Mouse (Mus musculus) lung, embryonic 16.5 days (tissue): ENCODE results near the gene Hdac9. TPM values are rescaled to one million over a fixed set of nuclear protein-coding genes. Genes with fewer than 3 reads are reported as not detected.

Experiments used
- ATAC-seq: fragments of 200-750 bp; cut with Nextera tagmentation; 2 replicates; pipeline ENCODE4 v1.8.0; 2017; ENCODE audit warnings: low read depth, mild to moderate bottlenecking, moderate library complexity
- H3K27ac ChIP-seq: fragments of 300-500 bp; sonication (generic); 2 replicates; pipeline ENCODE4 v1.5.1; 2014; ENCODE audit warnings: mild to moderate bottlenecking, control low read depth, low read length
- H3K27me3 ChIP-seq: fragments of 300-500 bp; sonication (generic); 2 replicates; pipeline ENCODE4 v1.6.1; 2014; ENCODE audit warnings: low read depth, low read length, mixed read lengths; ENCODE audit not compliant: control insufficient read depth, insufficient read depth
- H3K36me3 ChIP-seq: fragments of 300-500 bp; sonication (generic); 2 replicates; pipeline ENCODE4 v1.6.1; 2014; ENCODE audit warnings: low read length; ENCODE audit not compliant: control insufficient read depth, insufficient read depth
- H3K4me1 ChIP-seq: fragments of 300-500 bp; sonication (generic); replicated peaks from 2 replicates; pipeline ENCODE4 v1.6.1; 2014; ENCODE audit warnings: low read length, mixed read lengths; ENCODE audit not compliant: control insufficient read depth, insufficient read depth
- H3K4me2 ChIP-seq: fragments of 300-500 bp; sonication (generic); 2 replicates; pipeline ENCODE4 v1.6.1; 2014; ENCODE audit warnings: low read depth, low read length, control low read depth
- H3K4me3 ChIP-seq: fragments of 300-500 bp; sonication (generic); 2 replicates; pipeline ENCODE4 v1.5.1; 2014; ENCODE audit warnings: mild to moderate bottlenecking, low read length, control low read depth
- H3K9ac ChIP-seq: fragments of 300-500 bp; sonication (generic); 2 replicates; pipeline ENCODE4 v1.6.1; 2014; ENCODE audit warnings: low read length, control low read depth
- H3K9me3 ChIP-seq: fragments of 300-500 bp; sonication (generic); 2 replicates; pipeline ENCODE4 v1.6.1; 2016; ENCODE audit warnings: low read length; ENCODE audit not compliant: control insufficient read depth
- WGBS: fragments of 180-500 bp; shearing (Covaris S2); extraction: QIAGEN DNeasy Blood & Tissue Kit; methylation state at CpG from one replicate; pipeline ENCODE4 v1.1.7; 2014; 5-methylcytosine and 5-hydroxymethylcytosine counted together
- polyA plus RNA-seq: library from polyadenylated mRNA; unstranded; fragments of >200 nt; fragmentation: Nextera tagmentation; extraction: Ambion mirVana; gene quantifications from 2 replicates; pipeline ENCODE4 v1.2.1, GENCODE M21; 2015

The Hdac9 gene
- polyA plus RNA-seq, 1 experiment from 2014 or later = 5.9 TPM

GRCm38 (mm10) chr12:34795487-34795886, 121.4 kb downstream of the Hdac9 start:
- ATAC-seq = peak; percentile 56
- 30% methylated on average over 4 of the region's 4 CpGs for WGBS

DNA sequence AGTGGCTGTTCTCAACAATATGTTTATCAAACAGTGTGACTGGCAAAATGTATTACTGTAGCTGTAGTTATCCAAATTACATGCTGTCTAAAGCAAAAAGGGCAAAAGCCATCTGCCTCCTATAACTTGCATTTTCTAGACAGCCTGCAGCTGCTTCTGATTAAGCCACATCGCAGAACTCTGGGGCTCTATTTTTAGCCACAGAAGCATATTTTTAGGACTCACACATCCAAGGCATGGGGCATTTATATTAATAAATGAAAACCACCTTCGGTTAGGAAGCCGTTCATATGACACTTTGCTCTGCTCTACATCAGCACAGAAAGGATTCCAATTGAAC, 124.8 kb downstream of the Hdac9 start:
- no peak for ATAC-seq
- Histone ChIP-seq H3K27ac (no peak overlapping the region), H3K27me3 (no peaks in the 10 kb centered on the region), H3K4me1 (peaks cover 8% of the 10 kb centered on the region; the same call in 1 of the 2 replicates), H3K4me3 (no peak overlapping the region), H3K9me3 (no peaks in the 10 kb centered on the region), H3K36me3 (no peaks in the 10 kb centered on the region), H3K9ac (no peak overlapping the region), H3K4me2 (no peak overlapping the region)
- WGBS = 39% methylated on average over 3 of the region's 3 CpGs

More at GRCm38 (mm10) chr12:34795487-34795886, 121.4 kb downstream of the Hdac9 start:
- Histone ChIP-seq H3K27me3 (no peaks in the 10 kb centered on the region), H3K4me1 (peaks cover 8% of the 10 kb centered on the region; the same call in 1 of the 2 replicates), H3K36me3 (no peaks in the 10 kb centered on the region), H3K9me3 (no peaks in the 10 kb centered on the region), H3K4me2 (no peak overlapping the region), H3K27ac (no peak overlapping the region), H3K4me3 (no peak overlapping the region), H3K9ac (no peak overlapping the region)

DNA sequence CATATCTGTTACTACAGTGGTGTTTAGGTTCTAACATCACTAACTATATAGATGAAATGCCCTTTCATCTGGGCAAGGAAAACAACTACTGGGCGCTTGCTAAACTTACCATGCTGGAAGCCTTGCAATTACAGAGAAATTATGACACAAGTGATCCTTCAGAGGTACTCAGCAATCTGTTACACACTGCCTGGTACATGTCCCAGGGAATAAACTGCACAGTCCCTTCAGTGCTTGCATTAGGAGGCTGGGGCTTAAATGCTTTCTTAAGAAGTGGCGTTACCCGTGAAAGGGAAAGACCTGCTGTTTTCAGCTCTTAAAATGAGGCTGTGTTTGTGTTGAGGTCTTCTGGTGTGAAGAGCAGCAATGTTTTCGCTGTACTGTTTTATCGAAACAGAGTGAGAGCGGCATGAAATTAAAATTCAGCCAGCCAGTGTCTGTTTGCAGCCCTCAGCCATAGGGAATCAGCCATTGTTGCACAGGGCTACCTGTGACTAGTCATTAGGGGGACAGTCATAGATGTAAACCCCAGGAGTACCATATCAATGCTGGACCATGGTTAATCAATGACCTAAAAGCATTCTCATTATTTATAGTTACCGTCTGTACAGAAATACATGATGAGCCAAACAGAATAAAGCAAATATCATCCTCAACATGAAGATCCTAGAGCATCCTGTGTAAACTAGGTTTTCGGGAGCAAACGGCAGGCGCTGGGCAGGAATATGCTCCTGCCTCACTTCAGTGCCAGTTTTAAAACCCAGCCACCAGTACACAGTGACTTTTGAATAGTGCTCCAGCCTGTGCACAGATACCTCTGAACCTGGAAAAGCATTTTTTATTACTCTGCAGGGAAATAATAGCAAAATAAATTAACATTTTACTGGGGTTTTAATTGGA, 125.4 kb downstream of the Hdac9 start:
- H3K9me3 ChIP-seq = no peaks in the 10 kb centered on the region
- peaks cover 8% of the 10 kb centered on the region; the same call in 1 of the 2 replicates for H3K4me1 ChIP-seq
- ATAC-seq = no peak
- no peaks in the 10 kb centered on the region for H3K27me3 ChIP-seq
- no peak overlapping the region for H3K9ac ChIP-seq
- no peak overlapping the region for H3K27ac ChIP-seq
- no peak overlapping the region for H3K4me3 ChIP-seq
- WGBS = 79% methylated on average over 10 of the region's 10 CpGs
- no peaks in the 10 kb centered on the region for H3K36me3 ChIP-seq
- H3K4me2 ChIP-seq = no peak overlapping the region

- no peaks in the 10 kb centered on the region for H3K27me3 ChIP-seq
- H3K9ac ChIP-seq = no peak overlapping the region
- ATAC-seq = no peak
- H3K4me1 ChIP-seq = no peaks in the 10 kb centered on the region
- H3K4me3 ChIP-seq = no peak overlapping the region
- 84% methylated on average over 10 of the region's 10 CpGs for WGBS
- H3K27ac ChIP-seq = no peak overlapping the region
- no peaks in the 10 kb centered on the region for H3K9me3 ChIP-seq
- no peaks in the 10 kb centered on the region for H3K36me3 ChIP-seq
- H3K4me2 ChIP-seq = no peak overlapping the region
Observed at GRCm38 (mm10) chr12:34789031-34789982, 127.6 kb downstream of the Hdac9 start.

- no peak for ATAC-seq
- H3K9ac ChIP-seq = no peak overlapping the region
- H3K27ac ChIP-seq = no peak overlapping the region
Observed at GRCm38 (mm10) chr12:34787380-34787779, 129.5 kb downstream of the Hdac9 start.

DNA sequence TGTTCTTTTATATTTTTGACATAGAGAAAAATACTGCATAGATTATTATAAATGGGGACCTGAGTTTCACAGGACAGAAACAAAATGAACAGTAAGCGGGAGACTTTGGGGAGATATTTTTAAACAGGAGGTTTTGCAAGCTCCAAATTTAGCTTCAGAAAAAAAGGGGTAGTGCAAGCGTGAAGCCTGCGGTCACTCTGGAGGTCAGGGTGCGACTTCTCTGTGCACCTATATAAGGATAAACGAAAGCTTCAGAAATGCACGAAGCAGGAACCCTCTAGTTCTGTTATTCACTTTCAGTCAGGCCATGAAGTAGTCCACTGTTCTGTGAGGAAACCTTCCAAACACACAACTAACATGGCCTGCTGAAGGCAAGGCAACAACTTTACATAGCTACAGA, 133.3 kb downstream of the Hdac9 start:
- H3K4me1 ChIP-seq = no peaks in the 10 kb centered on the region
- 79% methylated on average over 6 of the region's 6 CpGs for WGBS
- H3K36me3 ChIP-seq = no peaks in the 10 kb centered on the region
- no peak for ATAC-seq
- no peak overlapping the region for H3K27ac ChIP-seq
- H3K9ac ChIP-seq = no peak overlapping the region
- no peak overlapping the region for H3K4me3 ChIP-seq
- no peak overlapping the region for H3K4me2 ChIP-seq
- no peaks in the 10 kb centered on the region for H3K27me3 ChIP-seq
- H3K9me3 ChIP-seq = no peaks in the 10 kb centered on the region

More at GRCm38 (mm10) chr12:34787380-34787779, 129.5 kb downstream of the Hdac9 start:
- H3K36me3 ChIP-seq = no peaks in the 10 kb centered on the region
- H3K4me1 ChIP-seq = no peaks in the 10 kb centered on the region
- no peak overlapping the region for H3K4me3 ChIP-seq
- no peaks in the 10 kb centered on the region for H3K9me3 ChIP-seq
- H3K4me2 ChIP-seq = no peak overlapping the region
- H3K27me3 ChIP-seq = no peaks in the 10 kb centered on the region

DNA sequence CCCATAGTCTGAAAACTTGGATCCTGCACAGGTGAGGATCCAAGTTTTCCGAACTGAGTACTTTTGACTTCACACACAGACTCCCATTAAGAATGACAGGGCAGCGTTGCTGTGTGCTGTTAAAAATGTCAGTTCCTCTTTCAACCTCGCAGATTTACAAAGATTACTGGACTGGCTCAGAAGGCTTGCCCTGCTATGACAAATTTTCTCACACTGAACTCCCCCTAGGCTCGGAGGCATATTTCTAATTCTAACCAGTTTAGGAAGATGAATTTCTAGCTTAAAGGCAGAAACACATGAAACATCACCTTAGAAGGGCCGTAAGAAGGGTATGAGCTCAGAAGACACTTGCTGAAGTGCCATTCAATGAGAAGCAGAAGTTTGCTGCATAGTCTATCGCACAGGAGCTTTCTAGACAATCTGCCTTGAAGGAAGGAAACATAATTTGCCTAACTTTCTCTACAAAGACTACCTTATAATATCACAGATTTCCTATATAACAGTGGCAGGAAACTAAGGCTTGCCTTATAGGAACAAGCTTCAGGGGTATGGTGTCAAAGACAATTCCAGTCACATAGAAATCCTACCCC, 137.4 kb downstream of the Hdac9 start:
- H3K27me3 ChIP-seq = no peaks in the 10 kb centered on the region
- no peak overlapping the region for H3K4me3 ChIP-seq
- 63% methylated on average over 6 of the region's 6 CpGs for WGBS
- H3K9ac ChIP-seq = no peak overlapping the region
- no peaks in the 10 kb centered on the region for H3K36me3 ChIP-seq
- H3K4me1 ChIP-seq = no peaks in the 10 kb centered on the region
- H3K9me3 ChIP-seq = no peaks in the 10 kb centered on the region
- ATAC-seq = no peak
- H3K27ac ChIP-seq = no peak overlapping the region
- no peak overlapping the region for H3K4me2 ChIP-seq

GRCm38 (mm10) chr12:34776170-34776569, 140.7 kb downstream of the Hdac9 start:
- Histone ChIP-seq H3K9ac (no peak overlapping the region), H3K27ac (no peak overlapping the region), H3K4me1 (no peaks in the 10 kb centered on the region), H3K4me3 (no peak overlapping the region), H3K27me3 (no peaks in the 10 kb centered on the region), H3K36me3 (no peaks in the 10 kb centered on the region), H3K4me2 (no peak overlapping the region), H3K9me3 (no peaks in the 10 kb centered on the region)
- no peak for ATAC-seq
- WGBS = 71% methylated on average over 3 of the region's 3 CpGs

GRCm38 (mm10) chr12:34774071-34774470, 142.8 kb downstream of the Hdac9 start:
- no peaks in the 10 kb centered on the region for H3K4me1 ChIP-seq
- H3K27me3 ChIP-seq = no peaks in the 10 kb centered on the region
- H3K9me3 ChIP-seq = no peaks in the 10 kb centered on the region
- no peak overlapping the region for H3K9ac ChIP-seq
- no peak overlapping the region for H3K4me3 ChIP-seq
- H3K4me2 ChIP-seq = no peak overlapping the region
- WGBS = 61% methylated on average over 5 of the region's 5 CpGs
- no peaks in the 10 kb centered on the region for H3K36me3 ChIP-seq
- H3K27ac ChIP-seq = no peak overlapping the region
- no peak for ATAC-seq
